Mouse (Mus musculus): ENCODE measurements around the gene Arl4c.

- peak; percentile 91 for TF ChIP-seq CTCF (IDR thresholded peaks at IDR 0.05; ENCODE audit: borderline replicate concordance, extremely low read depth, insufficient read depth, insufficient read length)
- TF ChIP-seq POLR2A (IDR thresholded peaks at IDR 0.05; ENCODE audit: borderline replicate concordance, extremely low read depth, insufficient read depth, insufficient read length, poor library complexity, severe bottlenecking), result no peak
Observed at GRCm38 (mm10) chr1:88745256-88745655, 43.2 kb upstream of the Arl4c start.

All from brain, embryonic 14.5 days (tissue).